Comparison of ENCODE assay signal across 7 mouse cellular contexts in genomic region chr10:67647777-67648727, GRCm38 (mm10).
A peak's percentile ranks its signal among the peaks of the same experiment; 100 is the strongest.
DNase-seq lines count a peak whose midpoint lies in the region; ATAC-seq lines count a peak whose summit lies in the region.

No protein-coding gene starts in this region.

- H3K4me1 ChIP-seq in heart, embryonic 13.5 days: peaks cover 28% of the 10 kb centered on the region
- peaks cover 3% of the 10 kb centered on the region for H3K4me1 ChIP-seq in midbrain, embryonic 11.5 days (ENCODE audit: control insufficient read depth, insufficient read depth, low read length)

- H3K27ac ChIP-seq in heart, embryonic 13.5 days (replicated peaks): 0 out of 2 replicates have a peak overlapping the region, but pooled peaks have one; percentile 12
- no peak overlapping the region for H3K27ac ChIP-seq in midbrain, embryonic 11.5 days (ENCODE audit: low read depth, low read length)

- ATAC-seq in heart, embryonic 13.5 days (ENCODE audit: extremely low read depth, insufficient number of reproducible peaks, low FRiP score, low TSS enrichment): no peak
- ATAC-seq in midbrain, embryonic 11.5 days (ENCODE audit: low FRiP score): no peak

- WGBS in heart, embryonic 13.5 days: 21% methylated on average over 20 of the region's 20 CpGs
- WGBS in midbrain, embryonic 11.5 days: 32% methylated on average over 20 of the region's 20 CpGs

- H3K9ac ChIP-seq in heart, embryonic 13.5 days: peak overlapping the region; percentile 64
- H3K9ac ChIP-seq in midbrain, embryonic 11.5 days (ENCODE audit: low read length): no peak overlapping the region

- no peaks in the 10 kb centered on the region for H3K36me3 ChIP-seq in heart, embryonic 13.5 days
- H3K36me3 ChIP-seq in midbrain, embryonic 11.5 days (ENCODE audit: control insufficient read depth, insufficient read depth, low read length): no peaks in the 10 kb centered on the region

- H3K9me3 ChIP-seq in heart, embryonic 13.5 days: no peaks in the 10 kb centered on the region
- no peaks in the 10 kb centered on the region for H3K9me3 ChIP-seq in midbrain, embryonic 11.5 days (ENCODE audit: control insufficient read depth, low read length)

- no peaks in the 10 kb centered on the region; the same call in 1 of the 2 replicates for H3K27me3 ChIP-seq in heart, embryonic 13.5 days (replicated peaks)
- no peaks in the 10 kb centered on the region for H3K27me3 ChIP-seq in midbrain, embryonic 11.5 days (ENCODE audit: control insufficient read depth, insufficient read depth, low read length)

- DNase-seq in adrenal gland, adult (ENCODE audit: inconsistent age in 2 of 2, low spot score in 1 of 2): peak; percentile 60 to 87
- peak; percentile 19 for DNase-seq in embryo, embryonic 9.5 days (ENCODE audit: extremely low spot score)
- peak; percentile 30 to 44 for DNase-seq in kidney, postnatal 36 days
- DNase-seq in midbrain, embryonic 11.5 days (ENCODE audit: low spot score, missing footprints): no peak
- DNase-seq in thymus, postnatal 14 days: peak; percentile 34
- DNase-seq in cerebellum, adult 11 months: no peak

- H3K4me3 ChIP-seq in heart, embryonic 13.5 days: peak overlapping the region; percentile 40
- no peak overlapping the region for H3K4me3 ChIP-seq in midbrain, embryonic 11.5 days (ENCODE audit: low read depth, low read length)

- H3K4me2 ChIP-seq in heart, embryonic 13.5 days: peak overlapping the region; percentile 67
- H3K4me2 ChIP-seq in midbrain, embryonic 11.5 days: peak overlapping the region; percentile 1; the same call in 1 of the 2 replicates

Comparison
In these comparisons a context has a peak if more than half of its experiments do, and no peak if none do; other contexts are left out.
1. DNase-seq: peak in adrenal gland, adult (2 of 2), embryo, embryonic 9.5 days (single experiment), kidney, postnatal 36 days (2 of 2) and thymus, postnatal 14 days (single experiment); none in midbrain, embryonic 11.5 days (single experiment) and cerebellum, adult 11 months (single experiment).